Mouse (Mus musculus): ENCODE data around the gene Matk.

Gene Matk

DNA sequence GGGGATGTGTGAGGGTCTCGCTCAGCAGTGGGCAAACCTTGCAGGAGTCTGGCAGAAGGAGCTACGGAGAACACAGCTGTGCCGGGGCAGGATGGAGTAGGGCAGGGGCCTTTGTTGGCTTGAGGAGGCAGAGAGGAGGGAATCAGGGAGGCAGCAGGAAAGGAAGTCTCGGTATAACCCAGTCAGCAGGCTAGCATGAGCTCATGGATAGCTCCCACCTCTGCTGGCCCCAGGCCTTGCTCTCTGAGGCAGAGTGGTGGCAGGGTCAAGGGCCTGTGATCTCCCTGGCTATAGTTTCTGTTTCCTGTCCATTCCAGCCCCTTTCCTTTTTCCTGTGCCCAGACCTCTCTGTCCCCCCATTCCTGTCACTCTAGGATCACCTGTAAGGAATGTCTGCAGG lies 49.6 kb downstream of the Matk start:
- in situ Hi-C loops (cut with MboI) = no loop called here

DNA sequence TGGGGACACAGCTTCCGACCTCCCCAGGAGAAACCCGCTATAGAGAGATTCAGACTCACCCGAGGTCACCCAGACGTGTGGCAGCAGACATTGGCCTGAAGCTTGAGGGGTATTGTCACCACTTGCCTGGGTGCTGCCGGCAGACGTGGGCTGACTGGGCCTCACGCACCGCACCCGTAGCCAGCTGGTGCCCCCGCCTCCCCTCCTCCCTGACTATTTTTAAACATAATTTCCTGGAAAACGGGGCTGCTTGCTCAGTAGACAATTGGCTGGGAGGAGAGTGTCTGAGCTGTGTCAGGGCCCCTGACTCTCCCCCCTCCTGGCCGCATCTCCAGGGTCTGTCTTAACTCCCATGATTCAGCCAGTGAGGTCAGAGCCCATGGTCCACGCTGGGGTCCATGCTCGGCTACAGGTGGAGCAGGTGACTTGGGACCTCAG lies 50.1 kb downstream of the Matk start:
- in situ Hi-C loops (cut with MboI) = no loop called here

DNA sequence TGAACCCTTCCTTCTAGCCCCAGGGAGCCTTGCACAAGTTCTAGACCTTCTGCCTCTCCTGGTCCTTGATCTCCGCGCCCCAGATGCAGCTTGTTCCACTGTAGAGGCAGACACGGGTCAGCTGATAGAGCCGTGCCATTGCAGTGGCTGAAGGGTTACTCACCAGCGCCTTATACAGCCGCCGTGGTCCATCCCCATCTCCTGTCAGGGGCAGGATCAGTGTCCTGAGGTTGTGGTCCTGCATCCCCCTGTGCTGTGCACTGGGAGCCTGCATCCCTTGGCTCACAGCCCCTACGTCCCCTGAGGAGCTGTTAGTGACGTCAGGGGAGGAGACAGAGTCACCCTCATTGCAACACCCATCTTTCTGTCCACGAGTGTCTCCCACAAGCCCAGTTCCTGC lies 50.5 kb downstream of the Matk start:
- in situ Hi-C loops (cut with MboI) = no loop called here

DNA sequence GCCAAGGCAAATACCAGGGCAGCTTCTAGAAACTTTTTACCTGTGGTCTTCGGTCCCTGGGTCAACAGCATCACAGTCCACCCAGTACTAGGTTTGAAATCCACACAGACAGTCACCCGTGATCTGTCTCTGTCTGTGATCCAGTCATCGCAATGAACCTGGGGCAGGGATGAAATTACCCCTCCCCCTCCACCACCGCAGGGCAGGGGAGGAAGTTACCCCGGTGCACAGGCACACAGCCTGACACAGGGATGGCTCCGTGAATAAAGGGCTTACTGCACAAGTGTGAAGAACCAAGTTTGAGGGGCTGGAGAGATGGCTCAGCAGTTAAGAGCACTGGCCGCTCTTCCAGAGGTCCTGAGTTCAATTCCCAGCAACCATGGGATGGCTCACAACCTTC lies 51.0 kb downstream of the Matk start:
- in situ Hi-C loops (cut with MboI) = no loop called here

DNA sequence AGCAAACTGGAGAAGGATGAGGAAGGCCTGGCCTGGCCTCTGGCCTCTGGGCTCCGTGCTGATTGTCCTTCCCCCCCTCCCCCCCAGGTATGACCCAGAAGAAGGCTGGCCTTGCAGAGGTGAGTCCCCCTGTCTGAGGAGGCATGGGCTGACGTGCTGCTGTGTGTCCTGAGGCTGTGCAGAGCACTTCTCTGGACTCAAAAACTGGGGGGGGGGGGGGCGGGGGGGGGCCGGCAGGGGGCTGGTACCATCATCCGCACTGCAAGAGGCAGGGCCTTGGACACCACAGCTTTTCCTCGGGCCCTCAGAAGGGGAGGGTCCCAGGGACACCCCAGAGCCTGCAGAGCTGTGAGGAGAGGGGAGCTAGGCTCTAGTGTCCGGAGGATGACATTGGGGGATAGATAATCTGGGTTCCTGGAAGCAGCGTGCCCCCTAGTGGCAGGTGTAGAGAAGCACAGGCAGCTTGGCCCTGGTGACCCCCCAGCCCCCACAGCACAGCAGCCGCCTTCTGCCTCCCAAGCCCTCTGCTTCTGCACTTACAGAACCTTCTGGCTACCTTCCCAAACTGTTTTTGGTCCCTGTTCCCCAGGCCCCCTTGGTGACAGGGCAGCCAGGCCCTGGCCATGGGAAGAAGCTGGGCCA lies 52.0 kb downstream of the Matk start:
- in situ Hi-C loops (cut with MboI) = no loop called here

DNA sequence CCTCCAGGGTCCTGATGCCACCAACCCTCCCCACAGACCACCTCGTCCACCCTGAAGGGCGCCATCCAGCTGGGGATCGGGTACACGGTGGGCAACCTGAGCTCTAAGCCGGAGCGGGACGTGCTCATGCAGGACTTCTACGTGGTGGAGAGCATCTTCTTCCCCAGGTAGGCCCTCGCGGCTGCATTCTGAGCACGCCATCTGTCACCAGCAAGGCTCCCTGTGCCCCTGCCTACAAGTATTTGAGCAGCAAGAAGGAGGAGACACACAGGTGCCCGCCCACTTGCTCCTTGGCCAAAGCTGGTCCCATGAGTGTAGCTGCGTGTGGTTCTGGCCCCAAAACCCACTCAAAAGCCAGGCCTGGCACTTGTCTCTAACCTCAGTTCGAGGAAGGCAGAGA lies 52.9 kb downstream of the Matk start:
- in situ Hi-C loops (cut with MboI) = no loop called here

DNA sequence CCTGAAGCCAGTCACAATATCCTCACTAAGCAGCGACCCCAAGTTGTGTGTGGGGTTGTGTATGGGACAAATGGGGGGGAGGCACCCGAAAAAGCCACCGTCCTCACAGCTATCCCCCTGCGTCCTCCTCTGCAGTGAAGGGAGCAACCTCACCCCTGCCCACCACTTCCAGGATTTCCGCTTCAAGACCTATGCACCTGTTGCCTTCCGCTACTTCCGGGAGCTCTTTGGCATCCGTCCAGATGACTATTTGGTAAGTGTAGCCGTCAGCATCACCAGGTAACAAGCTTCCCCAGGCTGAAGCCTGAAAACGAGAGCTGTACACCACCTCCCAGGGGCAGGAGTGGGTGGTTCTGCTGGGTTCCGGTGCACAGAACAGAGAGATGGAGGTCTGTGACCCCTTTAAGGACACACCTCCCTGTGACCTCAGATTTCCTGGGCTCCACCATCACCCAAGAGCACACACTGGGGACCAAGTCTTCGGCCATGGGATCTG lies 53.5 kb downstream of the Matk start:
- in situ Hi-C loops (cut with MboI) = no loop called here

DNA sequence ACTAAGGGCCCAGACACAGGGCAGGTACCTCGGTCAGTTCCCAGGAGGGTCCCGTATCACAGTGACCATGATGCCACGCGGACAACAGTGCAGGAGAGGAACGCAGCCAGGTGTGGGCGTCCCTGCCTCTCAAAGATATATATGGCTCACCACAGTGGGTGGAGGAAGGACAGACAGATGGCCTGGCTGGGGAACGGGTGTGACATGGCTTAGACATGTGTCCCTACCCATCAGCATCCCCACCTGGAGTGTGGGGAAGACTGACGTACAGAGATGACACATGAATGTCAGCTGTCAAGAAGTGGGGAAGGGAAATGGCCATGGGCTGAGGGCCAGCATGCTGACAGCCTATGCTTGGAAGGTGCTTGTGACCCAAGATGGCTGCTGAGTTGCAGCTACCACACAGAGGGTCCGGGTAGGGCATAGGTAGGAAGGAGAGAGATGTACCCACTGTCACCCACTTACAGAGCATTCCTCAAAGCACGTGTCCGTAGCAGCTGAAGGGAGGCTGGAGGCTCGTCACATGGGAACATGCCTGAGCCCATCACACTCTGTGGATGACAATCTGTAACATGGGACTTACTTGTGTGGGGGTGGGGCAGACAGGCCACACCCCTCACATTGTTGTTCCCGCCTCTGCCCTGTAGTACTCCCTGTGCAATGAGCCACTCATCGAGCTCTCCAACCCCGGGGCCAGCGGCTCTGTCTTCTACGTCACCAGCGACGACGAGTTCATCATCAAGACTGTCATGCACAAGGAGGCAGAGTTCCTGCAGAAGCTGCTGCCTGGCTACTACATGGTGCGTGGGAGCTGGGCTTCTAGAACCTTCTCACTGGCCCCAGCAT lies 54.3 kb downstream of the Matk start:
- in situ Hi-C loops (cut with MboI) = no loop called here

DNA sequence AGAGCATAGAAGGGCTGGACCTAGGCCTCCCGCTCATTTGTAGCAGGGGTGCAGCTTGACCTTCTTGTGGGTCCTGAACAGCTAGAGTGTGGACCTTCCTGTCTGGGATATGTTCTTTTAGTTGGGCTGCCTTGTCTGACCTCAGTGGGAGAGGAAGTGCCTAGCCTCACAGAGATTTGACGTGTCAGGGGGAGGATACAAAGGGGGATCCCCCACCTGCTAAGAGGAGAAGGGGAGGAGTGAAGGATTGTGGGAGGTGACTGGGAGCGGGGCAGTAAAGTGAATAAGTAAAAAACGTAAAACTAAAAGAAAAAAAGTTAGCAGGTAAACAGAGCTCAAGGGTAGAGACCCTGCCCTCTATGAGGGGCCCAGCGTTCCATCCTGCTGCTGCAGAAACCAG lies 56.8 kb downstream of the Matk start:
- in situ Hi-C loops (cut with MboI) = no loop called here
